Mouse (Mus musculus) heart, embryonic 15.5 days (tissue): ENCODE data around the gene Entr1. TPM values are rescaled to one million over a fixed set of nuclear protein-coding genes. Genes with fewer than 3 reads are reported as not detected.

ENCODE experiments used
- ATAC-seq: fragments of 200-750 bp; cut with Nextera tagmentation; replicated peaks from 2 replicates; pipeline ENCODE4 v1.8.0; 2017; ENCODE audit warnings: low read depth, moderate TSS enrichment; ENCODE audit not compliant: insufficient number of reproducible peaks, insufficient read depth, low FRiP score
- H3K27ac ChIP-seq: fragments of 300-500 bp; sonication (generic); 2 replicates; pipeline ENCODE4 v1.5.1; 2015; ENCODE audit warnings: mild to moderate bottlenecking, inconsistent platforms
- H3K27me3 ChIP-seq: fragments of 300-500 bp; sonication (generic); 2 replicates; pipeline ENCODE4 v1.6.1; 2015; ENCODE audit warnings: inconsistent platforms
- H3K36me3 ChIP-seq: fragments of 300-500 bp; sonication (generic); 2 replicates; pipeline ENCODE4 v1.6.1; 2015; ENCODE audit warnings: mild to moderate bottlenecking, inconsistent platforms
- H3K4me1 ChIP-seq: fragments of 300-500 bp; sonication (generic); replicated peaks from 2 replicates; pipeline ENCODE4 v1.6.1; 2015; ENCODE audit warnings: inconsistent platforms
- H3K4me2 ChIP-seq: fragments of 300-500 bp; sonication (generic); 2 replicates; pipeline ENCODE4 v1.6.1; 2015; ENCODE audit warnings: inconsistent platforms, mild to moderate bottlenecking, moderate library complexity
- H3K4me3 ChIP-seq: fragments of 300-500 bp; sonication (generic); 2 replicates; pipeline ENCODE4 v1.5.1; 2015; ENCODE audit warnings: mild to moderate bottlenecking, inconsistent platforms
- H3K9ac ChIP-seq: fragments of 300-500 bp; sonication (generic); 2 replicates; pipeline ENCODE4 v1.6.1; 2015; ENCODE audit warnings: mild to moderate bottlenecking, inconsistent platforms
- H3K9me3 ChIP-seq: fragments of 300-500 bp; sonication (generic); replicated peaks from 2 replicates; pipeline ENCODE4 v1.6.1; 2016; ENCODE audit warnings: inconsistent platforms
- WGBS: fragments of 180-500 bp; shearing (Covaris S2); methylation state at CpG from one replicate; pipeline ENCODE4 v1.1.7; 2015; ENCODE audit warnings: mixed read lengths; 5-methylcytosine and 5-hydroxymethylcytosine counted together
- polyA plus RNA-seq: library from polyadenylated mRNA; unstranded; fragments of >200 nt; fragmentation: Nextera tagmentation; extraction: Ambion mirVana; gene quantifications from 2 replicates; pipeline ENCODE4 v1.2.1, GENCODE M21; 2015

The Entr1 gene
- polyA plus RNA-seq, 1 experiment from 2014 or later, result 72.3 TPM

DNA sequence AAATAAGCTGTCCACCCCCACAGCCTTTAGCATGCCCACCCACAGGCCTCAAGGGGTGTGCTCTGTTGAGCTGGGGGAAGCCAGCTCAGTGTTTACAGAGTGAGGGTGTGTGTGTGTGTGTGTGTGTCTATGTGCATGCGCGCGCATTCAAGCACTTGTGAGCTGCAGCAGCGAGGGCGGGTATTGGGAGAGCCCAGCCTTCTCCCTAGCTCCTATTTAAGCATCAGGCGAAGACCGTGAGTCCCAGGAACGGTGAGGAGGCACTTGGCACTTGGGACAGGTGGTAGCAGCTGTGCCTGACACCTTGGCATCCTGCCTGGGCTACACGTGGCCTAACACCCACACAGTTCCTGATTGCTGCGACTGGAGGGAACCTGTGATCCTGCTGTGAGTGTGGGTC, 47.1 kb downstream of the Entr1 start:
- WGBS, result 20% methylated on average over 10 of the region's 10 CpGs
- H3K27me3 ChIP-seq, result no peaks in the 10 kb centered on the region

GRCm38 (mm10) chr2:26341510-26341981, 47.6 kb downstream of the Entr1 start:
- Histone ChIP-seq H3K4me2 (peak overlapping the region; percentile 55), H3K9ac (peak overlapping the region; percentile 32), H3K36me3 (peaks cover 25% of the 10 kb centered on the region)

More for the DNA sequence above, 47.1 kb downstream of the Entr1 start:
- Histone ChIP-seq H3K27ac (peak overlapping the region; percentile 96), H3K9me3 (no peaks in the 10 kb centered on the region), H3K4me1 (peaks cover 52% of the 10 kb centered on the region), H3K4me3 (peak overlapping the region; percentile 10; the same call in 1 of the 2 replicates), H3K36me3 (peaks cover 30% of the 10 kb centered on the region), H3K4me2 (peak overlapping the region; percentile 55), H3K9ac (0 out of 2 replicates have a peak overlapping the region, but pooled peaks have one; percentile 32)
- peak; percentile 66 for ATAC-seq

DNA sequence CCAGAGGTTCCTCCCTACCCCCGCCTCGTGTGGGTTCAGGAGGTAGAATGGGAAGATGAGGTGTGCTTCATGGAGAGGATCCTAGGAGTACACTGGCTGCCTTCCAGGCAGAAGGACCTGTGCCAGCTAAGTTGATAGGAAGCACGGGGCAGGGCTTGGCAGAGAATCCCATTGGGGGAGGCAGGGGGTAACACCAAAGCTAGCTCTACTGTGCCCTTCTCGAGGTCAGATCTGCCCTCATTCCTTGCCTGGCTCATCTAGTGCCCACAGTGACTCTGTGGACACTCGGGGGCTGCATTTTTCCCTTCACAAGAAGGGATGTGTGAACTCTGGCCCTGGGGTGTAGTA, 49.9 kb downstream of the Entr1 start:
- WGBS, result 50% methylated on average over 5 of the region's 5 CpGs

More at GRCm38 (mm10) chr2:26341510-26341981, 47.6 kb downstream of the Entr1 start:
- Histone ChIP-seq H3K27me3 (no peaks in the 10 kb centered on the region), H3K4me1 (peaks cover 52% of the 10 kb centered on the region), H3K27ac (peak overlapping the region; percentile 96), H3K4me3 (peak overlapping the region; percentile 35; the same call in 1 of the 2 replicates), H3K9me3 (no peaks in the 10 kb centered on the region)
- 26% methylated on average over 2 of the region's 2 CpGs for WGBS
- ATAC-seq, result peak; percentile 37

DNA sequence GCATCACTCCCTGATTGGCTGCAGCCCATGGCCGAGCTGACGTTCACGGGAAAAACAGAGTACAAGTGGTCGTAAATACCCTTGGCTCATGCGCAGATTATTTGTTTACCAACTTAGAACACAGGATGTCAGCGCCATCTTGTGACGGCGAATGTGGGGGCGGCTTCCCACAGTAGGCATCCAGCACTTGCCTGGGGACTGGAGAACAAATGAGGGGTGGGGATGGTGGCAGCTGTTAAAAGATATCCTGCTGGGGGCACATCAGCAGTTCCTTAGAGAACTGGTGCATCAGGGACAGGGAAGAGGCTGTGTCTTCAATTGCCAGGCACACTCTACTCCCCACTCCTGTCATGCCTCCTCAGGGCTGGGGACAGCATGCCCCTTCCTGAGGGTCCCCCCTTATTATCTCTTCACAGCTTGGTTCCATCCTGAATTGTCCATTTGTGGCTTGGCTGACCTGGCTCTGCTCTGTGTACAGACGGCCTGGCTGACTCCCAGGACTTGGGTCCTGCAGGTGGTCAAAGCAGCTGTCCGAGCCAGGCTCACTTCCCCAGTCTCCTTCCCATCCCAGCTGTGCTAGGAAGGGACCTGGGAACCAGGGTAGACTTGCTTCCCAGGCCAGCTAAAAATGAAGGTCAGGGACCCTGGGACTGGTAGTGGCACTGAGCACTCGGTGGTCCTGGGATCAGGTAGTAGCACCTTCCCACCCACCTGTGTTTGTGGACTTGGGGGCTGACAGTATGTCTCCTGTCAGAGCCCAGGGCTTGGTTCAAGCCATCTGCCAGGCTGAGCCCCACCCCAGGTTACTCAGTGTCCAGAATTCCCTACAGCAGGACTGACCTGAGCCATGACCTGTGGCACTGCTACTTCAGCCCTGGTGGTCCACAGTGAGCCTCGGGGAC, 50.6 kb downstream of the Entr1 start:
- Histone ChIP-seq H3K36me3 (no peaks in the 10 kb centered on the region), H3K4me2 (peak overlapping the region; percentile 55), H3K4me1 (peaks cover 52% of the 10 kb centered on the region), H3K9me3 (no peaks in the 10 kb centered on the region), H3K27ac (peak overlapping the region; percentile 96), H3K9ac (no peak overlapping the region), H3K4me3 (0 out of 2 replicates have a peak overlapping the region, but pooled peaks have one; percentile 35), H3K27me3 (no peaks in the 10 kb centered on the region)
- WGBS, result 82% methylated on average over 9 of the region's 13 CpGs
- no peak for ATAC-seq

More for the DNA sequence above, 49.9 kb downstream of the Entr1 start:
- peak overlapping the region; percentile 35 for H3K4me3 ChIP-seq
- H3K4me1 ChIP-seq, result peaks cover 52% of the 10 kb centered on the region
- H3K9me3 ChIP-seq, result no peaks in the 10 kb centered on the region
- H3K27ac ChIP-seq, result peak overlapping the region; percentile 96
- H3K27me3 ChIP-seq, result no peaks in the 10 kb centered on the region
- 0 out of 2 replicates have a peak, but pooled peaks cover 1% of the 10 kb centered on the region for H3K36me3 ChIP-seq
- H3K4me2 ChIP-seq, result peak overlapping the region; percentile 55
- ATAC-seq, result peak; percentile 51
- peak overlapping the region; percentile 32; the same call in 1 of the 2 replicates for H3K9ac ChIP-seq

Other genes with a start within 250 kb of the Entr1 start
- gene Lhx3, start 181.0 kb downstream of the Entr1 start, polyA plus RNA-seq, result not detected in 2 replicates
- gene Qsox2, start 151.8 kb downstream of the Entr1 start, polyA plus RNA-seq, result 8.8 and 14.3 TPM in 2 replicates
- gene Ccdc187, start 94.8 kb downstream of the Entr1 start, polyA plus RNA-seq, result 0.08 and 0.15 TPM in 2 replicates
- gene Gpsm1, start 73.8 kb downstream of the Entr1 start, polyA plus RNA-seq, result 64.4 and 71.6 TPM in 2 replicates
- 22.1 and 27.9 TPM in 2 replicates for gene Dnlz, start 37.2 kb downstream of the Entr1 start, polyA plus RNA-seq
- gene Card9, start 28.4 kb downstream of the Entr1 start, polyA plus RNA-seq, result 0.60 and 1.7 TPM in 2 replicates
- 16.8 and 19.6 TPM in 2 replicates for gene Snapc4, start 8.7 kb downstream of the Entr1 start, polyA plus RNA-seq
- gene Pmpca, start within 50 bp of the Entr1 start, polyA plus RNA-seq, result 103 and 111 TPM in 2 replicates
- gene Inpp5e, start 19.9 kb upstream of the Entr1 start, polyA plus RNA-seq, result 14.3 and 16.7 TPM in 2 replicates
- 10.5 and 14.5 TPM in 2 replicates for gene Sec16a, start 55.9 kb upstream of the Entr1 start, polyA plus RNA-seq
- 10.8 and 24.2 TPM in 2 replicates for gene Notch1, start 127.3 kb upstream of the Entr1 start, polyA plus RNA-seq
- gene Egfl7, start 190.7 kb upstream of the Entr1 start, polyA plus RNA-seq, result 159 and 197 TPM in 2 replicates
- gene Gm20532, start 197.3 kb upstream of the Entr1 start, polyA plus RNA-seq, result not detected in 2 replicates
- 19.9 and 26.3 TPM in 2 replicates for gene Agpat2, start 215.1 kb upstream of the Entr1 start, polyA plus RNA-seq
- 12.2 and 18.0 TPM in 2 replicates for gene Fam69b, start 239.1 kb upstream of the Entr1 start, polyA plus RNA-seq